Mouse (Mus musculus): Measurements from ENCODE around the gene Fam207a. TPM values are rescaled to one million over a fixed set of nuclear protein-coding genes. Genes with fewer than 3 reads are reported as not detected.

Fam207a gene
- polyA plus RNA-seq, 1 experiment from 2014 or later: 23.0 TPM

GRCm38 (mm10) chr10:77531026-77532019, 15.7 kb upstream of the Fam207a start:
- 0 out of 2 replicates have a peak overlapping the region, but pooled peaks have one; percentile 4 for H3K4me2 ChIP-seq (ENCODE audit: low read length)
- H3K36me3 ChIP-seq (ENCODE audit: control insufficient read depth, insufficient read depth, low read length): no peaks in the 10 kb centered on the region
- H3K4me3 ChIP-seq (ENCODE audit: control insufficient read depth in 1 of 2, insufficient read depth in 1 of 2, low read depth in 1 of 2, low read length in 2 of 2): no peak overlapping the region

GRCm38 (mm10) chr10:77530140-77530539, 14.6 kb upstream of the Fam207a start, which contains the start of gene Itgb2:
Gene Itgb2 (plus strand): TSS chr10:77530252.
- peaks cover 17 to 20% of the 10 kb centered on the region in 2 experiments for H3K4me1 ChIP-seq (ENCODE audit: control insufficient read depth in 2 of 2, insufficient read depth in 2 of 2, low read length in 2 of 2)
- no peak within 1 kb of the TSS for H3K9ac ChIP-seq (ENCODE audit: low read length)
- no peak within 1 kb of the TSS for H3K4me2 ChIP-seq (ENCODE audit: low read length)
- no peak within 1 kb of the TSS for H3K4me3 ChIP-seq (ENCODE audit: control insufficient read depth in 1 of 2, insufficient read depth in 1 of 2, low read depth in 1 of 2, low read length in 2 of 2)
- no peak for ATAC-seq (ENCODE audit: insufficient number of reproducible peaks, insufficient read depth, low FRiP score, low read depth)
- whole genome bisulfite sequencing: 45% methylated on average over 9 of the region's 9 CpGs
- H3K27ac ChIP-seq (replicated peaks in 1 of 2; ENCODE audit: control insufficient read depth in 1 of 2, insufficient read depth in 1 of 2, low read depth in 2 of 2, low read length in 2 of 2): peak within 1 kb of the TSS; percentile 6; a peak in 1 of 4 replicates
- no peaks in the 10 kb centered on the region for H3K36me3 ChIP-seq (ENCODE audit: control insufficient read depth, insufficient read depth, low read length)
- H3K27me3 ChIP-seq (ENCODE audit: control insufficient read depth, insufficient read depth, low read length): no peaks in the 10 kb centered on the region
- H3K9me3 ChIP-seq (ENCODE audit: control insufficient read depth, low read length): no peaks in the 10 kb centered on the region

More at GRCm38 (mm10) chr10:77531026-77532019, 15.7 kb upstream of the Fam207a start:
- peak overlapping the region; percentile 6; a peak in 1 of 4 replicates for H3K27ac ChIP-seq (replicated peaks in 1 of 2; ENCODE audit: control insufficient read depth in 1 of 2, insufficient read depth in 1 of 2, low read depth in 2 of 2, low read length in 2 of 2)
- H3K9me3 ChIP-seq (ENCODE audit: control insufficient read depth, low read length): no peaks in the 10 kb centered on the region
- H3K9ac ChIP-seq (ENCODE audit: low read length): no peak overlapping the region
- 48% methylated on average over 6 of the region's 6 CpGs for WGBS
- no peak for ATAC-seq (ENCODE audit: insufficient number of reproducible peaks, insufficient read depth, low FRiP score, low read depth)
- peaks cover 17 to 20% of the 10 kb centered on the region in 2 experiments for H3K4me1 ChIP-seq (ENCODE audit: control insufficient read depth in 2 of 2, insufficient read depth in 2 of 2, low read length in 2 of 2)
- H3K27me3 ChIP-seq (ENCODE audit: control insufficient read depth, insufficient read depth, low read length): no peaks in the 10 kb centered on the region

DNA sequence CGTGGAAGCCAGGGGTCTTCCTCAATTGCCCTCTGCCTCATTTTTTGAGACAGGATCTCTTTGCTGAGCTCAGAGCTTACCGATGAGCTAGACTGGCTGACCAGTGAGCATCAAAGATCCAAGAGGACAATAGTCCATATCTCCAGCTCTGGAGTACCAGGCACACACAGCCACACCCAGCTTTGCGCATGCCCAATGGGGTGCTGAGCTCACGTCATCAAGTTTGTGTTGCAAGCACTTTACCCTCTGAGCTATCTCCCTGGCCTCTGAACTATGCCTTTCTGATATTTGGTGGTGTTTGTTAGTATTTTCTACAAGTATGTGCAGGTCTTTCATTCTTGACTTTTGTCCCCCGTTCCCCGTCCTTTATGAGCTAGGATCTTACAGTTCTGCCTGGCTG, 13.0 kb upstream of the Fam207a start:
- Histone ChIP-seq H3K4me2 (ENCODE audit: low read length) (no peak overlapping the region), H3K36me3 (ENCODE audit: control insufficient read depth, insufficient read depth, low read length) (no peaks in the 10 kb centered on the region), H3K4me1 (ENCODE audit: control insufficient read depth in 2 of 2, insufficient read depth in 2 of 2, low read length in 2 of 2) (peaks cover 17 to 20% of the 10 kb centered on the region in 2 experiments), H3K27me3 (ENCODE audit: control insufficient read depth, insufficient read depth, low read length) (no peaks in the 10 kb centered on the region), H3K27ac (replicated peaks in 1 of 2; ENCODE audit: control insufficient read depth in 1 of 2, insufficient read depth in 1 of 2, low read depth in 2 of 2, low read length in 2 of 2) (no peak overlapping the region), H3K4me3 (ENCODE audit: control insufficient read depth in 1 of 2, insufficient read depth in 1 of 2, low read depth in 1 of 2, low read length in 2 of 2) (no peak overlapping the region), H3K9me3 (ENCODE audit: control insufficient read depth, low read length) (no peaks in the 10 kb centered on the region), H3K9ac (ENCODE audit: low read length) (no peak overlapping the region)
- ATAC-seq (ENCODE audit: insufficient number of reproducible peaks, insufficient read depth, low FRiP score, low read depth): no peak
- WGBS: 82% methylated on average over 6 of the region's 6 CpGs

- H3K4me3 ChIP-seq (ENCODE audit: control insufficient read depth in 1 of 2, insufficient read depth in 1 of 2, low read depth in 1 of 2, low read length in 2 of 2): no peak overlapping the region
- 77% methylated on average over 2 of the region's 2 CpGs for WGBS
- ATAC-seq (ENCODE audit: insufficient number of reproducible peaks, insufficient read depth, low FRiP score, low read depth): no peak
Measured at GRCm38 (mm10) chr10:77526488-77526887, 10.9 kb upstream of the Fam207a start.

DNA sequence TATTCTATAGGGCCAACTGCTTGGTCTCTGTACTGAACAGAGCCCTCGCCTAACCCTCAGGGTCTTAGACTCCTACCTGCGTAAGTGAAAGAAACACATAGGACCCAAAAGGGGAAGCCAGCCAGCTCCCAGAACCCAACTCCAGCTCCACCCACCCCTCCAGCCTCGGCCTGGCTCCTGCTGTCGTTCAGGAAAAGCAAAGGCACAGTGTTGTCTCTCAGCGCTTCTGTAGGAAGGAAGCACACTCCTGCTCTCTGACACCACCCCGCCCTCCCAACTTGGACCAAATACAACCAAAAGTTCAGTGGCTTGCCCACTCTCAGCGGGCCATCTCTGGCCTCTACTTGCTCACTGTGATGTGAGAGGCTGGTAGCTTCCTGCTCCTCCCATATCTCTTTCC, 7.7 kb upstream of the Fam207a start:
- H3K27ac ChIP-seq (replicated peaks in 1 of 2; ENCODE audit: control insufficient read depth in 1 of 2, insufficient read depth in 1 of 2, low read depth in 2 of 2, low read length in 2 of 2): no peak overlapping the region
- 66% methylated on average over 7 of the region's 7 CpGs for WGBS
- no peak overlapping the region for H3K4me2 ChIP-seq (ENCODE audit: low read length)
- H3K4me1 ChIP-seq (ENCODE audit: control insufficient read depth in 2 of 2, insufficient read depth in 2 of 2, low read length in 2 of 2): peaks cover 3 to 5% of the 10 kb centered on the region in 2 experiments; a peak in 2 of 4 replicates
- no peaks in the 10 kb centered on the region for H3K36me3 ChIP-seq (ENCODE audit: control insufficient read depth, insufficient read depth, low read length)
- no peak overlapping the region for H3K9ac ChIP-seq (ENCODE audit: low read length)
- ATAC-seq (ENCODE audit: insufficient number of reproducible peaks, insufficient read depth, low FRiP score, low read depth): no peak
- H3K9me3 ChIP-seq (ENCODE audit: control insufficient read depth, low read length): no peaks in the 10 kb centered on the region
- H3K27me3 ChIP-seq (ENCODE audit: control insufficient read depth, insufficient read depth, low read length): no peaks in the 10 kb centered on the region
- H3K4me3 ChIP-seq (ENCODE audit: control insufficient read depth in 1 of 2, insufficient read depth in 1 of 2, low read depth in 1 of 2, low read length in 2 of 2): no peak overlapping the region

More at GRCm38 (mm10) chr10:77526488-77526887, 10.9 kb upstream of the Fam207a start:
- Histone ChIP-seq H3K27me3 (ENCODE audit: control insufficient read depth, insufficient read depth, low read length) (no peaks in the 10 kb centered on the region), H3K36me3 (ENCODE audit: control insufficient read depth, insufficient read depth, low read length) (no peaks in the 10 kb centered on the region), H3K4me1 (ENCODE audit: control insufficient read depth in 2 of 2, insufficient read depth in 2 of 2, low read length in 2 of 2) (peaks cover 18 to 21% of the 10 kb centered on the region in 2 experiments), H3K27ac (replicated peaks in 1 of 2; ENCODE audit: control insufficient read depth in 1 of 2, insufficient read depth in 1 of 2, low read depth in 2 of 2, low read length in 2 of 2) (no peak overlapping the region), H3K9ac (ENCODE audit: low read length) (no peak overlapping the region), H3K4me2 (ENCODE audit: low read length) (no peak overlapping the region), H3K9me3 (ENCODE audit: control insufficient read depth, low read length) (no peaks in the 10 kb centered on the region)

DNA sequence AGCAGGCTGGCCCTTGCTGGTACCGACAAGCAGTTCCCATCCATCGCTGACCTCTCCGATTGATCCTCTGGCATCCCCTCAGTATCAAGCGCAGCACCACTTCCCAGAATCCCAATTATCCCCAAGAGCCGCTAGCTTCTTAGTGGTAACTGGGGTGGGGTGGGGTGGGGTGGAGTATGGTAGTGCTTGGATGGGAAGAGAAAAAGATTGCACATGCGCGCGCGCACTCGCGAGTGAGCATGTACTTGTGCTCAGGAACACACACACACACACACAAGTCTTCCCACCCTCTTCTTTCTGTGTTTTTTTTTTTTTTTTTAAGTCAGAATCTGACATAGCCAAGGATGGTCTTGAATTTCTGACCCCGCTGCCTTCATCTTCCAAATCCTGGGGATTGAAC, 7.2 kb upstream of the Fam207a start:
- Histone ChIP-seq H3K9me3 (ENCODE audit: control insufficient read depth, low read length) (no peaks in the 10 kb centered on the region), H3K4me1 (ENCODE audit: control insufficient read depth in 2 of 2, insufficient read depth in 2 of 2, low read length in 2 of 2) (peaks cover 3 to 5% of the 10 kb centered on the region in 2 experiments; a peak in 2 of 4 replicates), H3K4me2 (ENCODE audit: low read length) (peak overlapping the region; percentile 59), H3K27me3 (ENCODE audit: control insufficient read depth, insufficient read depth, low read length) (no peaks in the 10 kb centered on the region), H3K36me3 (ENCODE audit: control insufficient read depth, insufficient read depth, low read length) (no peaks in the 10 kb centered on the region), H3K4me3 (ENCODE audit: control insufficient read depth in 1 of 2, insufficient read depth in 1 of 2, low read depth in 1 of 2, low read length in 2 of 2) (0 out of 4 replicates have a peak overlapping the region, but pooled peaks of 1 of the 2 experiments have one; percentile 12), H3K27ac (replicated peaks in 1 of 2; ENCODE audit: control insufficient read depth in 1 of 2, insufficient read depth in 1 of 2, low read depth in 2 of 2, low read length in 2 of 2) (no peak overlapping the region), H3K9ac (ENCODE audit: low read length) (peak overlapping the region; percentile 51; the same call in 1 of the 2 replicates)
- no peak for ATAC-seq (ENCODE audit: insufficient number of reproducible peaks, insufficient read depth, low FRiP score, low read depth)
- WGBS: 56% methylated on average over 12 of the region's 12 CpGs

DNA sequence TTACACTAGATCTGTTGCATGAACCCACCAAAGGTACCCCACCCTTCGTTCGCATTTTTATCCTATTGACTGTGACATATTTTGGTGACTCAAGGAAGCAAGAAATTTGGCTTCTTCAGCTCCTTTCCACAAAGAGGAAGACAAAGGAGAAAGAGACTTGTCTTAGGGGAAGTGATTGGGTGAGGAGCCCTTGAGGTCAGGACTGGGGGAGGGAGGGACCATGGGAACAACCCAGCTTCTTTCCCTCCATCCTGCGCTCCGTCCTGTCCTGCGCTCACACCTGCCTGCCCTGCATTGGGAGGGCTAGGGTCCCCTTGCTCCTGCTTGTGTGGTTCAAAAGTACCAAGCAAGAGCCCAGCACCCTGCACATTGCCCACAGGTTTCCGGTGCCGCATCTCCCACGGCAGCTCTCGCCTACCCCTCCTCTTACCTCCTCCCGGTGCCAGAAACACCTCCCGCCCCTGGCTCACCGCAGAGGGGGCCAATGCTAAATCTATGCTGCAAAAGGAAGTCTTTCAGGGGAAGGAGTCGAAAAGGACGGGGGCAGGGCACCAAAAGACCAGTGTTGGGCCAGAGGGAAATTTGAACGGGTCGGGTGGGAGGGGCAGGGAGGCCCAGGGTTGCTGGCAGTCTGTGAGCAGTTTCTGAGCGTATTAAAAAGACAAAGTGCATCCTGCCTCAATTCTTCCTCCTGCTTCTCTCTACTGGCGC, 6.6 kb upstream of the Fam207a start:
- H3K27ac ChIP-seq (replicated peaks in 1 of 2; ENCODE audit: control insufficient read depth in 1 of 2, insufficient read depth in 1 of 2, low read depth in 2 of 2, low read length in 2 of 2): no peak overlapping the region
- H3K4me1 ChIP-seq (ENCODE audit: control insufficient read depth in 2 of 2, insufficient read depth in 2 of 2, low read length in 2 of 2): peaks cover 3 to 5% of the 10 kb centered on the region in 2 experiments; a peak in 2 of 4 replicates
- H3K9ac ChIP-seq (ENCODE audit: low read length): peak overlapping the region; percentile 51; the same call in 1 of the 2 replicates
- no peaks in the 10 kb centered on the region for H3K27me3 ChIP-seq (ENCODE audit: control insufficient read depth, insufficient read depth, low read length)
- ATAC-seq (ENCODE audit: insufficient number of reproducible peaks, insufficient read depth, low FRiP score, low read depth): 0 out of 2 replicates have a peak, but pooled peaks have one; percentile 22
- no peaks in the 10 kb centered on the region for H3K9me3 ChIP-seq (ENCODE audit: control insufficient read depth, low read length)
- H3K4me2 ChIP-seq (ENCODE audit: low read length): peak overlapping the region; percentile 59
- peak overlapping the region; percentile 12 to 29; a peak in 2 of 4 replicates for H3K4me3 ChIP-seq (ENCODE audit: control insufficient read depth in 1 of 2, insufficient read depth in 1 of 2, low read depth in 1 of 2, low read length in 2 of 2)
- no peaks in the 10 kb centered on the region for H3K36me3 ChIP-seq (ENCODE audit: control insufficient read depth, insufficient read depth, low read length)
- WGBS: 22% methylated on average over 18 of the region's 18 CpGs
